Mouse (Mus musculus): ENCODE measurements at regions not wholly inside any gene's neighbourhood (a gene's known extent, or its start where the extent isn't known, plus 50 kb on each side); places are given as distances from the start of the nearest gene placed in this dataset.

DNA sequence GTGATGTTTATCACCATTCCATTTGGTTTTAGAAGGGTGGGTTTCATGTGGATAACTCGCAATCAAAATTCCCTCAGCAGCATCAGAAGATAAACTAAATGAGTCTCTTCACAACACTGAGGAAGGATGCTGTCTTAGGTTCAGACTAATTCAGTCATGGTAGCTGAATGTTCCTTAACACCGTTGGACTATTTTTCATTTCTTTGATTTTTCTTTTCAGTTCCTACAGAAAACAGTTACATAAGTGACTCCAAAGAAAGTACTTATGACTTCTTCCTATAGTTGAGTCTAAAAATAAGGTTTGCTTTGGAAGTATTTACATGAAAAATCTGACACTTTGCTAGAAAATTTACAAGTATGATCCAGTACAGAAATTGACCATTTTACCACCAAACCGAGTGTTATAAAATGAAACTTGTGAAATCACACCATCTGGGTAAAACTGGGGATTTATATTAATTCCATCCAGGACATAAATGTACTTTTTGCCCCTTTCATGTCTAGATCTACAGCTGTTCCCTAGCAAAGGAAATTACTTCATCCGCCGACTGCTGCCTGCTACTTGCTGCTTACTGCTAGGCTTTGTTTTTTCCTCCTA is 430.3 kb downstream of the Lipi start:
- Histone ChIP-seq H3K9me3 (no peaks in the 10 kb centered on the region), H3K4me2 (no peak overlapping the region), H3K9ac (no peak overlapping the region), H3K27ac (no peak overlapping the region), H3K36me3 (replicated peaks) (no peaks in the 10 kb centered on the region), H3K4me1 (no peaks in the 10 kb centered on the region), H3K27me3 (replicated peaks) (no peaks in the 10 kb centered on the region), H3K4me3 (no peak overlapping the region)
- WGBS = 91% methylated on average over 5 of the region's 5 CpGs
- ATAC-seq (replicated peaks) = no peak
